12 mouse cellular contexts compared by ENCODE assay signal in genomic region chr19:27038298-27038697, GRCm38 (mm10).
DNase-seq lines count a peak whose midpoint lies in the region; ATAC-seq and TF ChIP-seq lines count a peak whose summit lies in the region.
"Had no signal": no experiment of that assay in that cellular context is flagged by ENCODE, and none has a peak within 500 bp of the region (broad histone marks: within the 10 kb centered on the region; RNA-seq: fewer than 3 reads in every experiment).

No protein-coding gene starts in this region.

- no peak overlapping the region for H3K4me3 ChIP-seq in kidney, postnatal 0 days (replicated peaks; ENCODE audit: low read depth, low read length)
- H3K4me3 ChIP-seq in neural tube, embryonic 12.5 days = no peak overlapping the region
- H3K4me3 ChIP-seq: left cerebral cortex, adult 2 months had no signal

- intact Hi-C loops in heart, postnatal 10 days (cut with DNase I) = loop anchor here (5.0 kb wide), 1 partner anchor 179 kb away; the partner anchor contains the start of gene Vldlr

- no peaks in the 10 kb centered on the region for H3K9me3 ChIP-seq in kidney, postnatal 0 days (replicated peaks; ENCODE audit: low read length)
- no peaks in the 10 kb centered on the region for H3K9me3 ChIP-seq in neural tube, embryonic 12.5 days

- 0 out of 2 replicates have a peak overlapping the region, but pooled peaks have one; percentile 10 for H3K27ac ChIP-seq in kidney, postnatal 0 days
- no peak overlapping the region for H3K27ac ChIP-seq in neural tube, embryonic 12.5 days
- H3K27ac ChIP-seq: left cerebral cortex, adult 2 months had no signal

- peak; percentile 58 for DNase-seq in kidney, postnatal 0 days (ENCODE audit: low spot score)
- no peak for DNase-seq in kidney, adult 9 months
- peak; percentile 22 to 23 for DNase-seq in heart, adult 9 months (ENCODE audit: low spot score in 2 of 2)
- peak; percentile 52 to 53 for DNase-seq in heart, postnatal 10 days
- no peak for DNase-seq in frontal cortex, postnatal 10 days (ENCODE audit: low spot score in 2 of 2)
- DNase-seq in right cerebral cortex, postnatal 14 days = no peak
- DNase-seq: gastrocnemius, postnatal 36 days; lung, postnatal 4 days; right cerebral cortex, adult 18-20 months; thymus, postnatal 4 days had no signal

- peaks cover 7% of the 10 kb centered on the region; the same call in 1 of the 2 replicates for H3K4me1 ChIP-seq in kidney, postnatal 0 days (replicated peaks; ENCODE audit: insufficient read depth, low read length)
- peaks cover 6% of the 10 kb centered on the region for H3K4me1 ChIP-seq in neural tube, embryonic 12.5 days

- no peaks in the 10 kb centered on the region for H3K36me3 ChIP-seq in kidney, postnatal 0 days (ENCODE audit: insufficient read depth, low read length)
- no peaks in the 10 kb centered on the region for H3K36me3 ChIP-seq in neural tube, embryonic 12.5 days

- H3K27me3 ChIP-seq in kidney, postnatal 0 days (ENCODE audit: insufficient read depth, low read length) = no peaks in the 10 kb centered on the region
- H3K27me3 ChIP-seq in neural tube, embryonic 12.5 days (replicated peaks) = no peaks in the 10 kb centered on the region

- WGBS in kidney, postnatal 0 days = 8% methylated on average over 3 of the region's 3 CpGs
- 6% methylated on average over 3 of the region's 3 CpGs for WGBS in neural tube, embryonic 12.5 days

- H3K9ac ChIP-seq in kidney, postnatal 0 days (ENCODE audit: low read depth, low read length) = no peak overlapping the region
- no peak overlapping the region for H3K9ac ChIP-seq in neural tube, embryonic 12.5 days

- no peak for ATAC-seq in kidney, postnatal 0 days (replicated peaks; ENCODE audit: low FRiP score, low read depth)
- peak; percentile 89 for ATAC-seq in neural tube, embryonic 12.5 days (ENCODE audit: low FRiP score, low read depth)

- TF ChIP-seq CTCF in kidney, postnatal 0 days (IDR thresholded peaks at IDR 0.05; ENCODE audit: low read depth) = no peak

- H3K4me2 ChIP-seq in kidney, postnatal 0 days (ENCODE audit: low read length) = no peak overlapping the region
- peak overlapping the region; percentile 24; the same call in 1 of the 2 replicates for H3K4me2 ChIP-seq in neural tube, embryonic 12.5 days (replicated peaks)

Comparison
In these comparisons a context has a peak if more than half of its experiments do, and no peak if none do; other contexts are left out.
1. DNase-seq: peak in kidney, postnatal 0 days (single experiment), heart, adult 9 months (2 of 2) and heart, postnatal 10 days (2 of 2); none in kidney, adult 9 months (single experiment), frontal cortex, postnatal 10 days (0 of 2) and right cerebral cortex, postnatal 14 days (single experiment).